Comparison of ENCODE assay signal across 25 mouse cellular contexts in the genomic region with DNA sequence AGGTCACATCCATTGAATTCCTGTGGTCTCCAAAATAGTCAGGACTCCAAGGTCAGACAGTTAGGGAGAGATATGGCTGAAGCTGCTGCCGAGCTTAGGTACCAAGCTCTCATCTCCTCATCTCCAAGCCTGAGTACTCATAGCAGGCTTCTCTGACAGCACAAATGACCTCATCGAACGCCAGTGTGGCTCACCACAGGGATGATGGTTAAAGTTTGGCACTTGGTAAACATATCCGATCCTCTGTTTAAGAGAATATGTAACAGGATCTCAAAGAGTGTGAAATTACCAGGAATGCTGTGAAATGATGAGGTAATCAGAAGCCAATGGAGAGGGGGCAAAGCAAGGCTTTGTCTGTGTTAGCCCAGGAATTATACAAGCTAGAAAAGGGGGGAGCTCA. TPM values are rescaled to one million over a fixed set of nuclear protein-coding genes. Genes with fewer than 3 reads are reported as not detected.
DNase-seq lines count a peak whose midpoint lies in the region; ATAC-seq and TF ChIP-seq lines count a peak whose summit lies in the region.
"Had no signal": no experiment of that assay in that cellular context is flagged by ENCODE, and none has a peak within 500 bp of the region (broad histone marks: within the 10 kb centered on the region; RNA-seq: fewer than 3 reads in every experiment).

No protein-coding gene starts in this region.

- TF ChIP-seq POLR2A in cerebellum, adult 2 months (IDR thresholded peaks at IDR 0.05; ENCODE audit: borderline replicate concordance, insufficient read depth, low read length), result no peak
- TF ChIP-seq POLR2A in cortical plate, adult 2 months (IDR thresholded peaks at IDR 0.05; ENCODE audit: extremely low read depth, insufficient read depth, low read length), result no peak
- TF ChIP-seq POLR2A in lung, adult 2 months (IDR thresholded peaks at IDR 0.05; ENCODE audit: borderline replicate concordance, extremely low read depth, low read depth, low read length), result no peak

- H3K4me3 ChIP-seq in cerebellum, adult 2 months (replicated peaks; ENCODE audit: insufficient read depth, low read depth, low read length), result no peak overlapping the region
- no peak overlapping the region for H3K4me3 ChIP-seq in forebrain, embryonic 15.5 days
- H3K4me3 ChIP-seq in forebrain, embryonic 13.5 days, result no peak overlapping the region
- no peak overlapping the region for H3K4me3 ChIP-seq in cortical plate, adult 2 months (ENCODE audit: insufficient read depth, low read length)
- H3K4me3 ChIP-seq in lung, adult 2 months (replicated peaks; ENCODE audit: extremely low read depth, low read depth, low read length), result no peak overlapping the region
- H3K4me3 ChIP-seq: hindbrain, embryonic 10.5 days; intestine, embryonic 15.5 days had no signal

- H3K36me3 ChIP-seq in forebrain, embryonic 15.5 days, result no peaks in the 10 kb centered on the region
- H3K36me3 ChIP-seq in forebrain, embryonic 13.5 days (ENCODE audit: poor library complexity, severe bottlenecking), result no peaks in the 10 kb centered on the region
- H3K36me3 ChIP-seq: hindbrain, embryonic 10.5 days; intestine, embryonic 15.5 days had no signal

- peaks cover 12% of the 10 kb centered on the region; the same call in 1 of the 2 replicates for H3K4me1 ChIP-seq in cerebellum, adult 2 months (ENCODE audit: control insufficient read depth, insufficient read depth, low read length)
- H3K4me1 ChIP-seq in forebrain, embryonic 15.5 days, result peaks cover 54% of the 10 kb centered on the region
- H3K4me1 ChIP-seq in forebrain, embryonic 13.5 days, result peaks cover 41% of the 10 kb centered on the region
- H3K4me1 ChIP-seq in cortical plate, adult 2 months (ENCODE audit: control insufficient read depth, insufficient read depth, low read length), result peaks cover 9% of the 10 kb centered on the region
- no peaks in the 10 kb centered on the region for H3K4me1 ChIP-seq in lung, adult 2 months (ENCODE audit: control insufficient read depth, insufficient read depth, low read length)

- no peak overlapping the region for H3K9ac ChIP-seq in forebrain, embryonic 15.5 days (replicated peaks)
- H3K9ac ChIP-seq in forebrain, embryonic 13.5 days, result no peak overlapping the region
- H3K9ac ChIP-seq: intestine, embryonic 15.5 days; liver, embryonic 14.5 days; lung, embryonic 14.5 days had no signal

- no peak for TF ChIP-seq CTCF in cerebellum, adult 2 months (IDR thresholded peaks at IDR 0.05; ENCODE audit: borderline replicate concordance, insufficient read depth, low read depth, low read length)
- TF ChIP-seq CTCF in cortical plate, adult 2 months (IDR thresholded peaks at IDR 0.05; ENCODE audit: extremely low read depth, insufficient read depth, low read length), result no peak
- no peak for TF ChIP-seq CTCF in lung, adult 2 months (IDR thresholded peaks at IDR 0.05; ENCODE audit: insufficient read depth, low read length)

- peak; percentile 37 to 56 for DNase-seq in cerebellum, adult 2 months
- DNase-seq in cerebellum, adult 11-12 months, result no peak
- DNase-seq in Muller cell, postnatal 12 days (ENCODE audit: inconsistent ontology term), result peak; percentile 62
- no peak for DNase-seq in lung, adult 2 months
- no peak for DNase-seq in thymus, adult 18-20 months
- DNase-seq: adrenal gland, adult 8-10 months; cerebellum, adult 9-11 months; gastrocnemius, postnatal 14 days; heart, postnatal 14 days; kidney, adult 2 months; kidney, postnatal 36 days; layer of hippocampus, postnatal 36 days; liver; lung, embryonic 14.5 days; lung, postnatal 14 days; midbrain, embryonic 14.5 days; right cerebral cortex, adult 18-20 months had no signal

- no peaks in the 10 kb centered on the region for H3K27me3 ChIP-seq in cerebellum, adult 2 months (ENCODE audit: control insufficient read depth, insufficient read depth, low read length)
- H3K27me3 ChIP-seq in forebrain, embryonic 15.5 days, result no peaks in the 10 kb centered on the region
- no peaks in the 10 kb centered on the region for H3K27me3 ChIP-seq in forebrain, embryonic 13.5 days

- no peak overlapping the region for H3K4me2 ChIP-seq in forebrain, embryonic 15.5 days (replicated peaks)
- no peak overlapping the region for H3K4me2 ChIP-seq in forebrain, embryonic 13.5 days
- H3K4me2 ChIP-seq: intestine, embryonic 15.5 days; lung, embryonic 14.5 days had no signal

- no peak for ATAC-seq in forebrain, embryonic 15.5 days (replicated peaks)
- ATAC-seq in forebrain, embryonic 13.5 days, result no peak
- ATAC-seq: activated CD4-positive, CD25-positive, alpha-beta regulatory T cell, adult 4 months; hindbrain, postnatal 0 days; intestine, embryonic 15.5 days had no signal

- 7% methylated on average over 4 of the region's 4 CpGs for WGBS in cerebellum, adult 2 months
- 51% methylated on average over 4 of the region's 4 CpGs for WGBS in forebrain, embryonic 15.5 days
- 69% methylated on average over 4 of the region's 4 CpGs for WGBS in forebrain, embryonic 13.5 days
- WGBS in lung, adult 2 months, result 50% methylated on average over 4 of the region's 4 CpGs

- H3K27ac ChIP-seq in cerebellum, adult 2 months (ENCODE audit: insufficient read depth, low read length), result no peak overlapping the region
- H3K27ac ChIP-seq in forebrain, embryonic 15.5 days (replicated peaks), result peak overlapping the region; percentile 19; the same call in 1 of the 2 replicates
- no peak overlapping the region for H3K27ac ChIP-seq in forebrain, embryonic 13.5 days
- peak overlapping the region; percentile 71 for H3K27ac ChIP-seq in cortical plate, adult 2 months (ENCODE audit: insufficient read depth, low read length)
- H3K27ac ChIP-seq: hindbrain, embryonic 10.5 days; hindbrain, postnatal 0 days; intestine, embryonic 15.5 days; liver, embryonic 14.5 days had no signal

- H3K9me3 ChIP-seq in forebrain, embryonic 15.5 days, result no peaks in the 10 kb centered on the region
- no peaks in the 10 kb centered on the region for H3K9me3 ChIP-seq in forebrain, embryonic 13.5 days (replicated peaks)
- H3K9me3 ChIP-seq: hindbrain, embryonic 10.5 days; intestine, embryonic 15.5 days had no signal

RNA-seq across cellular contexts. Expression of a gene that starts 6.1 kb away (rescaled TPM):
- 149 and 156 TPM in 2 replicates for polyA plus RNA-seq in cerebellum, adult 2 months (2012; rRNA removed)
- polyA plus RNA-seq in forebrain, embryonic 15.5 days (2015; fragmentation: Nextera tagmentation; extraction: Ambion mirVana), result 356 and 370 TPM in 2 replicates
- polyA plus RNA-seq in forebrain, embryonic 13.5 days (2015; fragmentation: Nextera tagmentation; extraction: Ambion mirVana), result 217 and 226 TPM in 2 replicates
- 105 and 112 TPM in 2 replicates for polyA plus RNA-seq in cortical plate, adult 2 months (2012; rRNA removed)
- 0.69 and 1.5 TPM in 2 replicates for polyA plus RNA-seq in lung, adult 2 months (2012; rRNA removed)

Comparison
In these comparisons a context has a peak if more than half of its experiments do, and no peak if none do; other contexts are left out.
1. DNase-seq: peak in cerebellum, adult 2 months (2 of 2) and Muller cell, postnatal 12 days (single experiment); none in cerebellum, adult 11-12 months (single experiment), lung, adult 2 months (single experiment) and thymus, adult 18-20 months (0 of 2).
2. H3K27ac ChIP-seq: peak in forebrain, embryonic 15.5 days (single experiment) and cortical plate, adult 2 months (single experiment); none in cerebellum, adult 2 months (single experiment) and forebrain, embryonic 13.5 days (single experiment).
3. RNA of a gene that starts 6.1 kb away (polyA plus RNA-seq): 356 to 370 TPM in forebrain, embryonic 15.5 days, 217 to 226 TPM in forebrain, embryonic 13.5 days, 149 to 156 TPM in cerebellum, adult 2 months and 105 to 112 TPM in cortical plate, adult 2 months; 0.69 to 1.5 TPM in lung, adult 2 months; every median in the first group is over 10 times any median in the second.